Mouse (Mus musculus) E14TG2a.4 (cell line): ENCODE measurements around the gene Mettl24.

Experiments
- H3K27me3 ChIP-seq: 2 replicates; pipeline ENCODE4 v1.6.1; 2014; ENCODE audit warnings: low read length, control low read depth; ENCODE audit not compliant: insufficient read depth
- H3K36me3 ChIP-seq: 2 replicates; pipeline ENCODE4 v1.6.1; 2014; ENCODE audit warnings: low read length, control low read depth; ENCODE audit not compliant: insufficient read depth
- H3K4me1 ChIP-seq: replicated peaks from 2 replicates; pipeline ENCODE4 v1.6.1; 2014; ENCODE audit warnings: low read depth, low read length, control low read depth
- H3K4me3 ChIP-seq: replicated peaks from 2 replicates; pipeline ENCODE4 v1.5.1; 2014; ENCODE audit warnings: mild to moderate bottlenecking, low read length
- H3K9me3 ChIP-seq: 2 replicates; pipeline ENCODE4 v1.6.1; 2014; ENCODE audit warnings: low read length, control low read depth
- CTCF ChIP-seq: conservative IDR thresholded peaks from 2 replicates; pipeline ENCODE4 v1.5.1; 2014; ENCODE audit warnings: low read length
- NANOG ChIP-seq: IDR thresholded peaks from 2 replicates; pipeline ENCODE4 v1.6.1; 2014; ENCODE audit warnings: borderline replicate concordance, low read length, mixed read lengths
- POU5F1 ChIP-seq: IDR thresholded peaks from 2 replicates; pipeline ENCODE4 v1.6.1; 2014; ENCODE audit warnings: low read length, borderline replicate concordance

Mettl24 gene

DNA sequence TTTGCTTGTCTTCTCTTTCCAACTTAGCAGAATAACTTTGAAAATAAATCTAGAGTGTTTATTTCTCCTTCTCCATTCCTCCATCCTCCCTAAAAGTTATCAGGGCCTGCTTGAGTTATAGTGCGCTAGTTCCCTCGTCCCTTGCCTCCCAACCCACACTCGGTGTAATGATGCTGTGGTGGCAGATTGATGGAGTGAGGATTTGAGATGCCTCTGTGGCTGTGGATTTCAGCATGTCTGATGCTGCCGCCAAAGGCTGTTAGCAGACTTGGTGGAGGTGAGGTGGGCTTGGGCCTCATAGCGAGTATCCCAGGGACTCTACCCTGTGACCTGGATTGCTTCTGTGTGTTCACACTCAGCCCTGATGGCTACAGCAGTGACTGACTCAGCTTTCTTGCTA, 37.8 kb downstream of the Mettl24 start:
- H3K4me1 ChIP-seq: no peaks in the 10 kb centered on the region
- no peak for TF ChIP-seq NANOG
- no peak for TF ChIP-seq POU5F1
- no peak for TF ChIP-seq CTCF
- peaks cover 4% of the 10 kb centered on the region; the same call in 1 of the 2 replicates for H3K27me3 ChIP-seq
- H3K9me3 ChIP-seq: peaks cover 24% of the 10 kb centered on the region
- no peaks in the 10 kb centered on the region for H3K36me3 ChIP-seq
- no peak overlapping the region for H3K4me3 ChIP-seq

DNA sequence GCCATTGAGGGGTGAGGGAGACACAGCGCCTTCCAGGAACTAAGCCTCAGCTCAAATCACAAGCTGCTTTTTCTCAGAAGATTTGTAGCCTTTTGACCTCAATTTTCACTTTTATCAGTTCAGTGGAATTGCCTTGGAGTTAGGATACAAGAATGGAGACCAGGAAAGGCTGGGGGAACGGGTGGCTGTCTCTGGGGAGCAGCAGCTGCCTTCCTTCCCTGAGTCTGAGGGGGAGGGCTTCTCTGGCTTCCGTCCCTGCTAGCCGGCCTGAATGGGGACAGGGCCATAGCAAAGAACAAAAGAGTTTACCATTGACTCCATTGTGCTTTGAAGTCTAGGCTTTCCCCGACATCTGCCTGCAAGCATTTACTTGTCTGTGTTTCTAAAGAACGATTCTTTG, 41.3 kb downstream of the Mettl24 start:
- Histone ChIP-seq H3K4me3 (no peak overlapping the region), H3K36me3 (no peaks in the 10 kb centered on the region), H3K27me3 (peaks cover 4% of the 10 kb centered on the region; the same call in 1 of the 2 replicates), H3K4me1 (peaks cover 7% of the 10 kb centered on the region), H3K9me3 (peaks cover 24% of the 10 kb centered on the region)
- TF ChIP-seq NANOG: no peak
- no peak for TF ChIP-seq CTCF
- no peak for TF ChIP-seq POU5F1

DNA sequence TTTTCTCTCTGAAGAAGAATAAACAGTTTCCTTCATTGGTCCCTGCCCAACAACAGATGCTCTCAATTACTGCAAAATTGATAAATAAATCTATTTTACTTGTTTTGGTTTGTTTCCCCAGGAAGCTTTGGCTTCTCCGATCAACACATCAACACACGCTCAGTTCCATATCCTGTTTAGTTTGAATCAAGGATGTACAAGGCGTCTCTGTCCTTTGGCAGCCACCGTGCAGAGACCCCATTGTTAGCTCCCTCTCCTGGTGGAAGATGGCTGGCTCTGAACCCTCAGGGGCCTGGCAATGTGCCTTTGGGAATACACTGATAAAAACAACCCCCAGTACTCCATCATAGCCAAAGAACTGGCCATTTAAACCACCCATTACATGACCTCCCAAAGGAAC, 42.0 kb downstream of the Mettl24 start:
- H3K36me3 ChIP-seq: no peaks in the 10 kb centered on the region
- H3K4me1 ChIP-seq: peaks cover 7% of the 10 kb centered on the region
- no peak overlapping the region for H3K4me3 ChIP-seq
- H3K27me3 ChIP-seq: no peaks in the 10 kb centered on the region
- H3K9me3 ChIP-seq: peaks cover 24% of the 10 kb centered on the region
- no peak for TF ChIP-seq POU5F1
- TF ChIP-seq NANOG: no peak
- TF ChIP-seq CTCF: no peak

DNA sequence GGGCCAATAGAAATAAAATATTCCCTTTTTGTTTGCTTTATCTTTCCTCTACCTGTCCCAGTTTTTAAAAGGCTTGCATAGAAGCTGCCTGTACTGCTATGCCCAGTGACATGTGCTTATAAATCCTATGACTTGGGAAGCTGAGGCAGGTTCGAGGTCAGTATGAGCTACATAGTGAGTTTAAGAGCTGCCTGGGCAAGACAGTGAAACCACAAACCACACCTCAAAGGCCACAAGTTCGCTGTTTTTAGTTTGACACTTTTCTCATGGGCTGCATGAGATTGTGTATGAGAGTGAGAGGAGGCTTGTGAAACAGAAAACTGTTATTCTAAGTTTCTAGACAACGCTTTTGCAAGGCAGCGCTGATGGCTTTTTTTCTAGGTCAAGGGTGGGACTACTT, 42.4 kb downstream of the Mettl24 start:
- H3K4me1 ChIP-seq: peaks cover 7% of the 10 kb centered on the region
- H3K9me3 ChIP-seq: peaks cover 24% of the 10 kb centered on the region
- no peaks in the 10 kb centered on the region for H3K27me3 ChIP-seq
- H3K4me3 ChIP-seq: no peak overlapping the region
- no peak for TF ChIP-seq POU5F1
- TF ChIP-seq CTCF: no peak
- no peak for TF ChIP-seq NANOG
- no peaks in the 10 kb centered on the region for H3K36me3 ChIP-seq

DNA sequence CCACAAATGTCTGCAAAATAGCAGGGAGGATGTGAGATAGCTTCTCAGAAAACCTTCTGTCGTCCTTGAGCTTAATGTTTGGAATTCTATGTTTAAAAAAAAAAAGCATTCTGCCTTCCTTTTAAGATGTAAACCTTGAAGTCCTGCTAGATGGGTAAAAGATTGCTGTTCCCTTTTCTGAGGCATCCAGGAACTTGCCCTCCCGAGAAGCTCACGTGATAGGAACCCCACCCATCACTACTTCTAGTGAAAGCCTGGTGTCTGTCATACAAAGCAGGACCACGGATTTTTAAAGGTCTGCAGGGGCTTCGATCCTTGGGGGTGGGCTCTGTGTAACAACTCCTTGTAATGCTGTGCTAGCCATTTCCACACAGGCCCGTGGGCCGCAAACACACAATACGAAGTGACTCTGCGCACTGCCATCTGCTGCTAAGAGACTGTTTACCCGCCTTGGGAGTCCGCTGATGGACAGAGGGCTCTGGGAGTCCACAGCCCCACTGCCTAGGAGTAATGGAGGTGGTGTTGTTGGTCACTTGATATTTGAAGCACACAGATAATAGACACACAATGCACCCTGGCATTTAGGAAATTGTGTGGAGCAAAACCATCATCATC, 43.3 kb downstream of the Mettl24 start:
- TF ChIP-seq NANOG (no peak), POU5F1 (no peak), CTCF (no peak)
- H3K36me3 ChIP-seq: no peaks in the 10 kb centered on the region
- no peak overlapping the region for H3K4me3 ChIP-seq
- H3K27me3 ChIP-seq: no peaks in the 10 kb centered on the region
- peaks cover 7% of the 10 kb centered on the region for H3K4me1 ChIP-seq
- H3K9me3 ChIP-seq: peaks cover 24% of the 10 kb centered on the region

DNA sequence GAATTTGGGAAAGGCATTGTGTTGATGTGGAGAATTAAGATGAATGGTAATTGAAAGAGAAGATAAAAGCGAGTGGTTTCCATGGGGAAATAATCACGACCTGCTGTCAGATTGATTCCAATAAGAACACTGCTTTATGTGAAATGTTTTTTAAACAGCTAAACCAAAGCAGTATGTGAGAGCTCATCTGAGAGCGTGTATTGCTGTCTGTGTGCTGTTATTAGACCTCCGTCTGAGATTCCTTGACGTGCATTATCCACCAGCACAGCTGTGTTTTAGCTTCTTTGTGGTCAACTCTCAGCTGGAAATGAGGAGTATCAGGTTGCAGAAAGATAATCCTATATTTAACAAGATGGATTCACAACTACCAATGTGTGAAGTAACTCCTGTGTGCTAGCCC, 43.9 kb downstream of the Mettl24 start:
- peaks cover 7% of the 10 kb centered on the region for H3K4me1 ChIP-seq
- no peaks in the 10 kb centered on the region for H3K36me3 ChIP-seq
- peaks cover 20% of the 10 kb centered on the region for H3K9me3 ChIP-seq
- H3K27me3 ChIP-seq: no peaks in the 10 kb centered on the region
- TF ChIP-seq POU5F1 (no peak), NANOG (no peak), CTCF (no peak)
- no peak overlapping the region for H3K4me3 ChIP-seq

DNA sequence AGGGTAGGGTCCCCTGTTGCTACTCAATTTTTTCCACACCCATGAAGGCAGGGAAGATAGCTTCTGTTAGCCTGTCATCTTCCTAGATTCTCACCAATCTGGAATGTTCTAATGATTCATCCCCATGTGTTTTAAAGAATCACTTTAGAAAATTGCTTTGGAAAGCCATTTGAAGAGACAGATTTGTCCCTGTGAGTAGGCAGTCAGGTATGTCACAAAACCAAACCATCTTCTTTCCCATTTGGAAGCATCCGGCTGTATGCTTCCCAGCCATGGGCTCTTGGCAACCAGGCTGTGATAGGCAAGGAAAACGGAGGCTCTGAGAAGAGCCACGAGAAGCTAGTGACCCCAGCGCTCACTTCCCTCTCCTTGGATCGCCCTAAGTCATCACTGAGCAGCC, 47.1 kb downstream of the Mettl24 start:
- H3K27me3 ChIP-seq: no peaks in the 10 kb centered on the region
- H3K4me3 ChIP-seq: no peak overlapping the region
- no peaks in the 10 kb centered on the region for H3K9me3 ChIP-seq
- TF ChIP-seq NANOG: no peak
- no peak for TF ChIP-seq CTCF
- TF ChIP-seq POU5F1: no peak
- peaks cover 7% of the 10 kb centered on the region for H3K4me1 ChIP-seq
- no peaks in the 10 kb centered on the region for H3K36me3 ChIP-seq

DNA sequence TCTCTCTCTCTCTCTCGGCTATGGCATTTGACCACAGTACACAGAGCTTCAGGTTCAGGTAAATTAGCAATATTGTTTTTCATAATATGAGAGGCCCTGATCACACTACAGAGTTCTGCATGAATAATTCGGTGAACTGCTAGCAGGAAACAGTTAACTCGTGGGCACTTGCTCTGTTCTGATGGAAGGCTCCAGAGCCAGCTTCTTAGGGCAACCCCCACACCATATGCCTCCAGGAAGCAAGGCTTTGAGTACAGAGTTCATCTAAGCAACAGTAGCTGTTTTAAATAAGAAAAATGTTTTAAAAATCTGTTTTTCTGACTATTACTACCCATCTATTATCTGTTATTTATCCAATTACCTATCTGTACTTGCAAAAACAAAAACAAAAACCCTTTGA, 50.2 kb downstream of the Mettl24 start:
- no peaks in the 10 kb centered on the region for H3K36me3 ChIP-seq
- H3K9me3 ChIP-seq: no peaks in the 10 kb centered on the region
- no peaks in the 10 kb centered on the region for H3K27me3 ChIP-seq

DNA sequence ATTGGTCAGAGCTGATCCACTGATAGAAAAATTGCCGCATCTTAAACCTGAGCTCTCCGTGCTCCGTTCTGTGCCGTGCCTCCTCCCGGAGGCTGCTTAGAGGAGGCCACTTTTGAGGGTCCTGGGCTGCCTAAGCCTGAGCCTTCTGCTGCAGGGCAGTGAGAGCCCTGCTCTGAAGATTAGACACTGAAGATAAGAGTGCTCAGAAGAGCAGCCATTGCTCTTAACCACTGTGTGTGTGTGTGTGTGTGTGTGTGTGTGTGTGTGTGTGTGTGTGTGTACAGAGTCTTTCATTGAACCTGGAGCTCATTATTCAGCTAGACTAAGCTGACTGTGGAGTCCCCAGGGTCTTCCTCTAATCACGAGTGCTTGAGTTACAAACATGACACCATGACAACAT, 53.1 kb downstream of the Mettl24 start:
- no peaks in the 10 kb centered on the region for H3K4me1 ChIP-seq
- TF ChIP-seq CTCF (no peak), POU5F1 (no peak)

More for the DNA sequence above, 50.2 kb downstream of the Mettl24 start:
- Histone ChIP-seq H3K4me3 (no peak overlapping the region), H3K4me1 (no peaks in the 10 kb centered on the region)
- TF ChIP-seq CTCF: no peak
- TF ChIP-seq POU5F1: no peak
- no peak for TF ChIP-seq NANOG

More for the DNA sequence above, 53.1 kb downstream of the Mettl24 start:
- no peak overlapping the region for H3K4me3 ChIP-seq
- H3K36me3 ChIP-seq: no peaks in the 10 kb centered on the region
- H3K9me3 ChIP-seq: no peaks in the 10 kb centered on the region
- H3K27me3 ChIP-seq: no peaks in the 10 kb centered on the region
